Mouse (Mus musculus): ENCODE measurements around the gene Prr12. TPM values are rescaled to one million over a fixed set of nuclear protein-coding genes. Genes with fewer than 3 reads are reported as not detected.

Gene Prr12
- polyA plus RNA-seq, 1 experiment = 73.6 TPM

DNA sequence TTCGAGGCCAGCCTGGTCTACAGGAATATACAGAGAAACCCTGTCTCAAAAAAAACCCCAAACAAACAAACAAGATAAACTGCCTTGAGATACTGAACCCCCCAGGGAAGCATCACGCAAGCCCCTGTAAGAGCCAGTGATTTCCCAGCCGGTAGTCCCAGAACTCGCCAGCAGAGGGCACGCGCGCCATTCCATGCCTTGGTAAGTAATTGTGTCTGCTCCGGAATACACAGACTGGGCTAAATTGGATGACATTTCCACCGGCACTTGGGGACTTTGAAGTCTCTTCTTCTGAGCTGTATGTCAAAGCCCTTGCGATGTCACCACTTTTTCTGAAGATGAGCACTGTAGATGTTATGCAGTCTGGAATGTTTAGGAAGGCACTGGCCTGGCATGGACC, 27.2 kb upstream of the Prr12 start:
- Histone ChIP-seq H3K27me3 (replicated peaks) (peaks cover 5% of the 10 kb centered on the region), H3K4me1 (peaks cover 65% of the 10 kb centered on the region), H3K36me3 (replicated peaks; ENCODE audit: low read length) (peaks cover 41% of the 10 kb centered on the region), H3K4me3 (replicated peaks) (no peak overlapping the region), H3K9me3 (peaks cover 5% of the 10 kb centered on the region; the same call in 1 of the 2 replicates)
- TF ChIP-seq FLI1 (IDR thresholded peaks at IDR 0.05; ENCODE audit: low read length) = no peak
- TF ChIP-seq GATA1 (IDR thresholded peaks at IDR 0.05; ENCODE audit: borderline replicate concordance, low read length) = no peak

DNA sequence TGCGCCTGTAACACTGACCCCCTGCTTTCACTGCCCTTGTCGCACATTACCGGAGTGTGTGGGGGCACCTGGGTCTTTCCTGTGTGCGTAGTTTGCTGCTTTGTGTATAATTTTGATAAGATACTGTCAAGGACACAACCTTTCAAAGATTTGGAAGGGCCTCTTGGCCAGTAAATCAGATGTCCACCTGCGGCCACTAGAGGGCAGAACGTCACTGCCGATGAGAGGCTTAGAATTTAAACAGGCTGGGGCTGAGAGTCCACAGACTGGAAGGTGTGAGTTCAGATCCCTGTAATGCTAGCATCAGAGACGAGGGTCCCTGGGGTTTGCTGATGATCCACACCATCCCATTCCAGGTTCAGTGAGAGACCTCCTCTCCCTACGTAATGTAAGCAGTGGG, 25.8 kb upstream of the Prr12 start:
- Histone ChIP-seq H3K9me3 (peaks cover 5% of the 10 kb centered on the region; the same call in 1 of the 2 replicates), H3K4me1 (peaks cover 68% of the 10 kb centered on the region), H3K36me3 (replicated peaks; ENCODE audit: low read length) (peaks cover 54% of the 10 kb centered on the region), H3K4me3 (replicated peaks) (no peak overlapping the region), H3K27me3 (replicated peaks) (no peaks in the 10 kb centered on the region)
- TF ChIP-seq FLI1 (IDR thresholded peaks at IDR 0.05; ENCODE audit: low read length) (no peak), GATA1 (IDR thresholded peaks at IDR 0.05; ENCODE audit: borderline replicate concordance, low read length) (no peak)

DNA sequence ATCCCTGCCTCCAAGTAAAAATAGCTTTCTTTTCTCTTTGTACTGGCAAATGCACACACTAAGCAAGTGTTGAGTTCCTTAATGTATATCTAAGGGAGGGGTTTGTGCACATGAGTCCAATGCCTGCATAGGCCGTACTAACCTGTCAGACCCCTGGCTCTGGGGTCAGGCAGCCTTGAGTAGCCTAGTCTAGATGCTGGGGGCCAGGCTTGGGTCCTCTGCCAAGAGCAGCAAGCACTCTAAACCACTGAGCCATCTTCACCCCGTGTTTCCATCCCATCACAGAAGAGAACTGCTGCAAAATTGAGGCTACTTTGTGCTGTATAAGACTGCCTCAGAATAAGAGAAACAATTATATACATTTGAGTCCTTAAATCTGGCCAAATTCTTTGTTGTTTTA, 25.1 kb upstream of the Prr12 start:
- H3K27me3 ChIP-seq (replicated peaks) = no peaks in the 10 kb centered on the region
- no peak overlapping the region for H3K4me3 ChIP-seq (replicated peaks)
- peaks cover 5% of the 10 kb centered on the region; the same call in 1 of the 2 replicates for H3K9me3 ChIP-seq
- peaks cover 60% of the 10 kb centered on the region for H3K36me3 ChIP-seq (replicated peaks; ENCODE audit: low read length)
- peaks cover 68% of the 10 kb centered on the region for H3K4me1 ChIP-seq
- TF ChIP-seq GATA1 (IDR thresholded peaks at IDR 0.05; ENCODE audit: borderline replicate concordance, low read length) = no peak
- no peak for TF ChIP-seq FLI1 (IDR thresholded peaks at IDR 0.05; ENCODE audit: low read length)

DNA sequence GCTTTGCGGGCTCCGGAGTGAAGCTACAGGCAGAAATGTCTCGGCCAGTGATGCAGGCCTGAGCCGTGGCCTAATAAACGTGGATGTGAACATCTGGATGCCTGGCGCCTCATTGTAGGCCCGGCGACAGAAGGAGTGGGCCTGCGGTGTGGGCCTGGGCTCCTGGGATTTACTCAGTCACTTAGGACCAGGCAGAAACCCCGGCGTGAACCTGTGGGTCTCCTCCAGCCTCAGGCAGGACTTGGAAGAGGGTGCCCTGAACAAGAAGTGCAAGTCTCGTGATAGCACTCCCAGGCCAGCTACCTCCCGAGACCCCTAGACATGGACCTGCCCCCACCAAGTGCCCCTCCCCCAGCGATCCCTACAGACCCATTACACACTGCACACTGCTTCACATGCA, 24.6 kb upstream of the Prr12 start:
- no peak overlapping the region for H3K4me3 ChIP-seq (replicated peaks)
- TF ChIP-seq FLI1 (IDR thresholded peaks at IDR 0.05; ENCODE audit: low read length) (no peak), GATA1 (IDR thresholded peaks at IDR 0.05; ENCODE audit: borderline replicate concordance, low read length) (no peak)
- peaks cover 62% of the 10 kb centered on the region for H3K36me3 ChIP-seq (replicated peaks; ENCODE audit: low read length)
- H3K4me1 ChIP-seq = peaks cover 68% of the 10 kb centered on the region
- peaks cover 5% of the 10 kb centered on the region; the same call in 1 of the 2 replicates for H3K9me3 ChIP-seq
- H3K27me3 ChIP-seq (replicated peaks) = no peaks in the 10 kb centered on the region

DNA sequence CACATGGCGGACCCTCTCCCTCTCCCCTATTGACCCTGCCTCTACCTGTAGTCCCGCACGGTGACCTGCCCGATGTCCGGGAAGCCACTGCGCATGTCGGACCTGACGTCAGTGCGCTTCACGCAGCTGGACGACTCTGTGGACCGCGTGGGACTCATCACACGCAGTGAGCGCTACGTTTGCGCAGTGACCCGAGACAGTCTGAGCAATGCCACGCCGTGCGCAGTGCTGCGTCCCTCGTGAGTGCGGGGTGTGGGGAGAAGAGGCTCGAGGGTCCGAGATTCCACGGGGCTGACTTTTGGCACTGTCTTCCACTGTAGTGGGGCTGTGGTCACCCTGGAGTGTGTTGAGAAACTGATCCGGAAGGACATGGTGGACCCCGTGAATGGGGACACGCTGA, 23.8 kb upstream of the Prr12 start:
- H3K4me1 ChIP-seq = peaks cover 67% of the 10 kb centered on the region
- H3K27me3 ChIP-seq (replicated peaks) = no peaks in the 10 kb centered on the region
- peaks cover 5% of the 10 kb centered on the region; the same call in 1 of the 2 replicates for H3K9me3 ChIP-seq
- H3K4me3 ChIP-seq (replicated peaks) = peak overlapping the region; percentile 35
- TF ChIP-seq GATA1 (IDR thresholded peaks at IDR 0.05; ENCODE audit: borderline replicate concordance, low read length) (no peak), FLI1 (IDR thresholded peaks at IDR 0.05; ENCODE audit: low read length) (no peak)
- H3K36me3 ChIP-seq (replicated peaks; ENCODE audit: low read length) = peaks cover 64% of the 10 kb centered on the region

DNA sequence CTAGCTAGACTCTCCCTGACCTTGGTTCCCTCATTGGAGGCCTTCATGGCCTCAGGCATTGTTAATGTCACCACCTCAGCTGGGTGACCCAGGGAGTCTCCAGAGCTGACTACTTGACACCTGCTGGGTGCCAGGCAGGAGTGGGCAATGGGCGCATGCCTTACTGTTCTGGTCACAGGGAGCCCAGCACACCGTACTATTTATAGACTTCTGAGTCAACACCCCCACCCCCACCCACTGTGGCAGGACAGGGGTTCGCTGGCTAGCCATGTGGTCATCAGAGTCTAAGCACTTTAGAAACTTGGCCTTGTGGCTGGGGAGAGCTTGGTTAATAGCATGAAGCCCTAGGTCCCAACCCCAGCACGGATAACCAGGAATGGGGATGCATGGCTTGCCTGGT, 22.7 kb upstream of the Prr12 start:
- Histone ChIP-seq H3K4me1 (peaks cover 66% of the 10 kb centered on the region), H3K9me3 (no peaks in the 10 kb centered on the region), H3K4me3 (replicated peaks) (no peak overlapping the region), H3K27me3 (replicated peaks) (no peaks in the 10 kb centered on the region), H3K36me3 (replicated peaks; ENCODE audit: low read length) (peaks cover 61% of the 10 kb centered on the region)
- TF ChIP-seq FLI1 (IDR thresholded peaks at IDR 0.05; ENCODE audit: low read length) = no peak
- no peak for TF ChIP-seq GATA1 (IDR thresholded peaks at IDR 0.05; ENCODE audit: borderline replicate concordance, low read length)

DNA sequence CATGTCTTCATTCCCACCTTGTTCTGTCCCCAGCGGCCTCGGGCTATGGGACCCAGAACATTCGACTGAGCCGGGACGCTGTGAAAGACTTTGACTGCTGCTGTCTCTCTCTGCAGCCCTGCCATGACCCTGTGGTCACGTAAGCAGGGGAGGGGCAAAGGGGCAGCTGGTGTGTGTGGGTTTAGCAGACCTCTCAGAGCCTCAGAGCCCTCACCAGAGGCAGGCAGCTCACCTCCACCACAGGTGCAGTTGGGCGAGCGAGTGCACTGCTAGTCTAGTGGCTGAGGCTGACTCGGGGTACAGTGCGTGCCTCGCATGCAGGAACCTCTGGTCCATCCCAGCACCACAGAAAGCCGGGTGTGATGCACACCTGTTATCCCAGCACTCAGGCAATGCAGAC, 21.3 kb upstream of the Prr12 start:
- peaks cover 65% of the 10 kb centered on the region for H3K36me3 ChIP-seq (replicated peaks; ENCODE audit: low read length)
- TF ChIP-seq FLI1 (IDR thresholded peaks at IDR 0.05; ENCODE audit: low read length) = no peak
- no peak for TF ChIP-seq GATA1 (IDR thresholded peaks at IDR 0.05; ENCODE audit: borderline replicate concordance, low read length)

DNA sequence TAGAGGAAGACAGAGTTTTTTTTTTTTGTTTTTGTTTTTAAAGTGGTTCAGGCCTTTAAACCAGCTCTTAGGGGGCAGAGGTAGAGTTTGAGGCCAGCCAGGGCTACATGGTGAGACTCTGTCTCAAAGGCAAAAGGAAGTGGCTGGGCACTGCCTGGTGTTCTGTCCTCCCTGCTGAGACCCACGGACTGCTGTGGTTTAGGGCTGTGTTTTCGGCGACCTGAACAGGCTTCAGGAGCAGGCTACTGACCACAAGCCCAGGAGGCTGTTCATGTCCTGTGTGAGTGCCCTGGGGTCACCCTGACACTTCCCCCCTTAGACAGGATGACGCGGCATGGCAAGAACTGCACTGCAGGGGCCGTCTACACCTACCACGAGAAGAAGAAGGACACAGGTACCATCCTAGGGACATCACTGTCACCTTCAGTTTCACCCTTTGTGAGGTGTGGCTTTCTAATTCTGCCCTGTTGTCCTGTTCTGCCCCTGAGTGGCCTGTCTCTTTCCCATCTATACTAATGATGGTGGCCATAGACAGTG, 20.6 kb upstream of the Prr12 start:
- no peaks in the 10 kb centered on the region for H3K27me3 ChIP-seq (replicated peaks)
- peaks cover 78% of the 10 kb centered on the region for H3K4me1 ChIP-seq
- no peaks in the 10 kb centered on the region for H3K9me3 ChIP-seq
- no peak for TF ChIP-seq FLI1 (IDR thresholded peaks at IDR 0.05; ENCODE audit: low read length)
- no peak for TF ChIP-seq GATA1 (IDR thresholded peaks at IDR 0.05; ENCODE audit: borderline replicate concordance, low read length)
- H3K4me3 ChIP-seq (replicated peaks) = no peak overlapping the region
- H3K36me3 ChIP-seq (replicated peaks; ENCODE audit: low read length) = peaks cover 65% of the 10 kb centered on the region

More for the DNA sequence above, 21.3 kb upstream of the Prr12 start:
- H3K27me3 ChIP-seq (replicated peaks) = no peaks in the 10 kb centered on the region
- H3K4me3 ChIP-seq (replicated peaks) = no peak overlapping the region
- H3K9me3 ChIP-seq = no peaks in the 10 kb centered on the region
- H3K4me1 ChIP-seq = peaks cover 75% of the 10 kb centered on the region

DNA sequence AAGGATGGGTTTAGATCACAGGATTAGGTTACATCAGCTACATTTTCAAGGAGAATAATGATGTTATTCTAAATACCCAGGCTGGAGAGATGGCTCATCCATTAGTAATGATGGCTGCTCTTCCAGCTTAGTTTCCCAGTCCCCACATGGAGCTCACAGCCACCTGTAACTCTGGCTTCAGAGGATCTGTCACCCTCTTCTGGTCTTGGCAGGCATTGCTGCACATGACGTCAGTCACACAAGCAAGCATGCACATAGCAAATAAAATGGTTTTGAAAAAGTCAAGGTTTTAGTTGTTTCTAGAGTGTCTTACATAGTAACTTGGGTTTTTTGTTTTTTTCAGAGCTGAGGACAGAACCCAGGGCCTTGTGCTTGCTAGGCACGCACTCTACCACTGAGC, 19.5 kb upstream of the Prr12 start:
- Histone ChIP-seq H3K36me3 (replicated peaks; ENCODE audit: low read length) (peaks cover 55% of the 10 kb centered on the region), H3K9me3 (no peaks in the 10 kb centered on the region), H3K4me1 (peaks cover 88% of the 10 kb centered on the region), H3K4me3 (replicated peaks) (no peak overlapping the region), H3K27me3 (replicated peaks) (no peaks in the 10 kb centered on the region)
- TF ChIP-seq FLI1 (IDR thresholded peaks at IDR 0.05; ENCODE audit: low read length) (no peak), GATA1 (IDR thresholded peaks at IDR 0.05; ENCODE audit: borderline replicate concordance, low read length) (no peak)

DNA sequence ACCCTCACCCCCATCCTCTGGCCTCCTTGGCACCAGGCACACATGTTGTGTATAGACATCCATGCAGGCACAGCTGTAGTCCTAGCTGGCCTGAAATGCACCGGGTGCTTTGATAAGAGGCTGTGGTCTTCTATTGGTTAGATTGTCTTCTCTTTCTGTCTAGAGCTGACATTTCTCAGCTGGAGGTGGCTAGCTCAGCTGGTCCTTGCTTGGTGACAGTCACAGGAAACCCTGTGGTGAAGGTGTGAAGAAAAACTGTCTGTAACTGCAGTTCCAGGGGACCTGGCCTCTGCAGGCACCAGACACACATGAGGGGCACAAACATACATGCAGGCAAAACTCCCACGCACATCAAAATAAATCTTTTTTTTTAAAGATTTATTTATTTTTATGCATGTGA, 17.0 kb upstream of the Prr12 start:
- H3K4me1 ChIP-seq = peaks cover 97% of the 10 kb centered on the region
- no peaks in the 10 kb centered on the region for H3K27me3 ChIP-seq (replicated peaks)
- H3K9me3 ChIP-seq = no peaks in the 10 kb centered on the region
- peaks cover 41% of the 10 kb centered on the region for H3K36me3 ChIP-seq (replicated peaks; ENCODE audit: low read length)
- H3K4me3 ChIP-seq (replicated peaks) = peak overlapping the region; percentile 29
- TF ChIP-seq GATA1 (IDR thresholded peaks at IDR 0.05; ENCODE audit: borderline replicate concordance, low read length) (no peak), FLI1 (IDR thresholded peaks at IDR 0.05; ENCODE audit: low read length) (no peak)

DNA sequence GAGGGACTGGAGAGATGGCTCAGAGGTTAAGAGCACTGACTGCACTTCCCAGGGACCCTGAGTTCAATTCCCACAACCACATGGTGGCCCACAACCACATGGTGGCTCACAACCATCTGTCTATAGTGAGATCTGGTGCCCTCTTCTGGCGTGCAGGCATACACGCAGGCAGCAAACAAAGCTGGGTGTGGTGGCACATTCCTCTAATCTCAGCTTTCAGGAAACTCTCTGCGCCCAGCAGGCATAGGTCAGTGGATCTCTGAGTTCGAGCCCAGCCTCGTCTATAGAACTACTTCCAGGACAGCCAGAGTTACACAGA, 15.3 kb upstream of the Prr12 start:
- no peak for TF ChIP-seq FLI1 (IDR thresholded peaks at IDR 0.05; ENCODE audit: low read length)
- TF ChIP-seq GATA1 (IDR thresholded peaks at IDR 0.05; ENCODE audit: borderline replicate concordance, low read length) = no peak
- Histone ChIP-seq H3K36me3 (replicated peaks; ENCODE audit: low read length) (peaks cover 30% of the 10 kb centered on the region), H3K4me3 (replicated peaks) (peak overlapping the region; percentile 51), H3K27me3 (replicated peaks) (no peaks in the 10 kb centered on the region), H3K9me3 (no peaks in the 10 kb centered on the region), H3K4me1 (peaks cover 95% of the 10 kb centered on the region)
